Mouse (Mus musculus) ES-E14 (cell line): ENCODE results near the gene Fam240a. TPM values are rescaled to one million over a fixed set of nuclear protein-coding genes. Genes with fewer than 3 reads are reported as not detected.

Experiments used
- DNase-seq: peaks from one replicate; pipeline ENCODE4 v3.0.0-alpha.2; 2013; ENCODE audit warnings: low read depth, low spot score
- H3K27ac ChIP-seq: 2 replicates; pipeline ENCODE4 v1.5.1; 2012; ENCODE audit warnings: low read depth, mild to moderate bottlenecking, low read length, moderate library complexity, mixed read lengths; ENCODE audit not compliant: poor library complexity, insufficient read depth, severe bottlenecking
- H3K36me3 ChIP-seq: 2 replicates; pipeline ENCODE4 v1.6.1; 2012; ENCODE audit warnings: mild to moderate bottlenecking, low read length, moderate library complexity, mixed read lengths; ENCODE audit not compliant: control insufficient read depth, poor library complexity, insufficient read depth, severe bottlenecking
- H3K4me1 ChIP-seq, 2 experiments: fragments of 150-350 bp in 1 of 2; sonication (generic) in 1 of 2; 2 replicates each; pipeline ENCODE4 v1.6.1; 2012; ENCODE audit warnings: low read length in 2 of 2, mild to moderate bottlenecking in 1 of 2, mixed read lengths in 1 of 2; ENCODE audit not compliant: control insufficient read depth in 2 of 2, insufficient read depth in 2 of 2, poor library complexity in 1 of 2
- H3K4me3 ChIP-seq, 2 experiments: fragments of 150-350 bp in 1 of 2; sonication (generic) in 1 of 2; 2 replicates each; pipeline ENCODE4 v1.5.1; 2012; ENCODE audit warnings: low read length in 2 of 2, low read depth in 1 of 2, mild to moderate bottlenecking in 1 of 2, mixed read lengths in 1 of 2; ENCODE audit not compliant: insufficient read depth in 1 of 2, poor library complexity in 1 of 2, severe bottlenecking in 1 of 2
- H3K9ac ChIP-seq: 2 replicates; pipeline ENCODE4 v1.6.1; 2012; ENCODE audit warnings: low read depth, mild to moderate bottlenecking, low read length, mixed read lengths; ENCODE audit not compliant: poor library complexity, insufficient read depth, severe bottlenecking
- H3K9me3 ChIP-seq: fragments of 150-350 bp; sonication (generic); 2 replicates; pipeline ENCODE4 v1.6.1; 2012; ENCODE audit warnings: low read depth, mild to moderate bottlenecking, low read length; ENCODE audit not compliant: control insufficient read depth, insufficient read depth
- CHD2 ChIP-seq: IDR thresholded peaks from 2 replicates; pipeline ENCODE4 v1.6.1; 2014; ENCODE audit warnings: mild to moderate bottlenecking, low read depth, low read length, inconsistent platforms
- HCFC1 ChIP-seq: IDR thresholded peaks from 2 replicates; pipeline ENCODE4 v1.6.1; 2012; ENCODE audit warnings: low read length, inconsistent platforms, borderline replicate concordance; ENCODE audit not compliant: insufficient read depth
- MAFK ChIP-seq: IDR thresholded peaks from 2 replicates; pipeline ENCODE4 v1.6.1; 2014; ENCODE audit warnings: mild to moderate bottlenecking, low read depth, low read length, inconsistent platforms; ENCODE audit not compliant: insufficient read depth
- ZC3H11A ChIP-seq: IDR thresholded peaks from 2 replicates; pipeline ENCODE4 v1.6.1; 2012; ENCODE audit warnings: low read depth, mild to moderate bottlenecking, inconsistent platforms, low read length, borderline replicate concordance
- ZNF384 ChIP-seq: IDR thresholded peaks from 2 replicates; pipeline ENCODE4 v1.6.1; 2012; ENCODE audit warnings: low read depth, low read length, inconsistent platforms
- in situ Hi-C, 2 experiments: fragments of 600-800 bp; cut with MboI; formaldehyde crosslinking; loops; one replicate each; pipeline ENCODE4 v1.15.1; 2025; ENCODE audit warnings: low sequenced_read_pairs in 2 of 2, inconsistent platforms in 1 of 2; ENCODE audit not compliant: unreplicated experiment in 2 of 2
- total RNA-seq: library from RNA; depleted of rRNA; stranded (reverse); fragments of 300-350 nt; gene quantifications from 2 replicates; pipeline ENCODE4 v1.2.3, GENCODE M21; 2012

Fam240a gene
- total RNA-seq, 1 experiment, result 1.0 TPM

- H3K9ac ChIP-seq, result peak overlapping the region; percentile 13; the same call in 1 of the 2 replicates
- in situ Hi-C loops, result no loop called here
- peaks cover 3% of the 10 kb centered on the region; the same call in 1 of the 2 replicates for H3K36me3 ChIP-seq
- H3K4me1 ChIP-seq, result peaks cover 21 to 30% of the 10 kb centered on the region in 2 experiments; a peak in 3 of 4 replicates
- H3K9me3 ChIP-seq, result no peaks in the 10 kb centered on the region
- no peak for DNase-seq
- TF ChIP-seq CHD2 (no peak), ZC3H11A (no peak), MAFK (no peak), HCFC1 (no peak), ZNF384 (no peak)
- peak overlapping the region; percentile 69 to 78; a peak in 3 of 4 replicates for H3K4me3 ChIP-seq
- H3K27ac ChIP-seq, result peak overlapping the region; percentile 99; the same call in 1 of the 2 replicates
These were observed 38.2 kb upstream of the Fam240a start for GRCm38 (mm10) chr9:110954681-110955445.

- DNase-seq, result no peak
- H3K9ac ChIP-seq, result peak overlapping the region; percentile 79
- peak overlapping the region; percentile 99 for H3K27ac ChIP-seq
- peak overlapping the region; percentile 69 to 78 for H3K4me3 ChIP-seq
- peaks cover 20 to 30% of the 10 kb centered on the region in 2 experiments; a peak in 3 of 4 replicates for H3K4me1 ChIP-seq
- H3K9me3 ChIP-seq, result no peaks in the 10 kb centered on the region
- TF ChIP-seq HCFC1, result peak; percentile 14; the same call in 1 of the 2 replicates
- no peak for TF ChIP-seq MAFK
- peak; percentile 3; the same call in 1 of the 2 replicates for TF ChIP-seq ZNF384
- peaks cover 3% of the 10 kb centered on the region; the same call in 1 of the 2 replicates for H3K36me3 ChIP-seq
- in situ Hi-C loops, result no loop called here
These were observed 37.1 kb upstream of the Fam240a start for GRCm38 (mm10) chr9:110953550-110954461.

- peak overlapping the region; percentile 99 for H3K27ac ChIP-seq
- DNase-seq, result no peak
- in situ Hi-C loops, result no loop called here
- no peaks in the 10 kb centered on the region for H3K36me3 ChIP-seq
- peaks cover 20 to 26% of the 10 kb centered on the region in 2 experiments; a peak in 3 of 4 replicates for H3K4me1 ChIP-seq
- no peaks in the 10 kb centered on the region for H3K9me3 ChIP-seq
- peak overlapping the region; percentile 79 for H3K9ac ChIP-seq
- peak overlapping the region; percentile 69 to 78 for H3K4me3 ChIP-seq
- TF ChIP-seq ZNF384 (peak; percentile 95), MAFK (no peak), ZC3H11A (no peak), CHD2 (peak; percentile 1)
These were observed 36.4 kb upstream of the Fam240a start for GRCm38 (mm10) chr9:110952931-110953549.

GRCm38 (mm10) chr9:110952398-110952797 lies 35.7 kb upstream of the Fam240a start:
- H3K36me3 ChIP-seq, result no peaks in the 10 kb centered on the region
- peak overlapping the region; percentile 99 for H3K27ac ChIP-seq
- H3K4me1 ChIP-seq, result peaks cover 20 to 22% of the 10 kb centered on the region in 2 experiments; a peak in 3 of 4 replicates
- no peaks in the 10 kb centered on the region for H3K9me3 ChIP-seq
- in situ Hi-C loops, result no loop called here
- H3K9ac ChIP-seq, result peak overlapping the region; percentile 83; the same call in 1 of the 2 replicates
- TF ChIP-seq MAFK (0 out of 2 replicates have a peak, but pooled peaks have one; percentile 33), ZNF384 (no peak)
- DNase-seq, result no peak
- peak overlapping the region in 1 of 2 experiments; percentile 67; a peak in 1 of 4 replicates for H3K4me3 ChIP-seq
